Mouse (Mus musculus): ENCODE measurements around the gene Gm128.
A peak's percentile ranks its signal among the peaks of the same experiment; 100 is the strongest.

Gm128 gene

GRCm38 (mm10) chr3:95241498-95241897 is at the start of gene Gm128:
Gene Gm128 (minus strand): TSS chr3:95241598.
- no peak for DNase-seq (ENCODE audit: low spot score)

GRCm38 (mm10) chr3:95291041-95291440 is 49.6 kb upstream of the Gm128 start:
- DNase-seq (ENCODE audit: low spot score) = no peak

- DNase-seq (ENCODE audit: low spot score) = no peak
These were observed 48.8 kb upstream of the Gm128 start for GRCm38 (mm10) chr3:95290156-95290555.

- no peak for DNase-seq (ENCODE audit: low spot score)
These were observed 48.0 kb upstream of the Gm128 start for GRCm38 (mm10) chr3:95289419-95289818.

GRCm38 (mm10) chr3:95287541-95287940 is 46.1 kb upstream of the Gm128 start:
- no peak for DNase-seq (ENCODE audit: low spot score)

GRCm38 (mm10) chr3:95286510-95286909 is 45.1 kb upstream of the Gm128 start:
- DNase-seq (ENCODE audit: low spot score) = no peak

- no peak for DNase-seq (ENCODE audit: low spot score)
These were observed 44.6 kb upstream of the Gm128 start for GRCm38 (mm10) chr3:95286011-95286410.

- no peak for DNase-seq (ENCODE audit: low spot score)
These were observed 44.0 kb upstream of the Gm128 start for GRCm38 (mm10) chr3:95285390-95285789.

- no peak for DNase-seq (ENCODE audit: low spot score)
These were observed 43.3 kb upstream of the Gm128 start for GRCm38 (mm10) chr3:95284501-95285281.

GRCm38 (mm10) chr3:95284062-95284461 is 42.7 kb upstream of the Gm128 start:
- no peak for DNase-seq (ENCODE audit: low spot score)

- no peak for DNase-seq (ENCODE audit: low spot score)
These were observed 42.2 kb upstream of the Gm128 start for GRCm38 (mm10) chr3:95283589-95283941.

GRCm38 (mm10) chr3:95282865-95283588 is 41.6 kb upstream of the Gm128 start:
- DNase-seq (ENCODE audit: low spot score) = peak; percentile 70

- peak; percentile 35 for DNase-seq (ENCODE audit: low spot score)
These were observed 41.0 kb upstream of the Gm128 start for GRCm38 (mm10) chr3:95282381-95282864.

GRCm38 (mm10) chr3:95281216-95282126 is 40.1 kb upstream of the Gm128 start, which contains the start of the genes Mindy1 and Prune1:
Gene Mindy1 (plus strand): TSS chr3:95281345.
Gene Prune1 (minus strand): TSS chr3:95282076.
- DNase-seq (ENCODE audit: low spot score) = peak; percentile 97

- DNase-seq (ENCODE audit: low spot score) = no peak
These were observed 39.3 kb upstream of the Gm128 start for GRCm38 (mm10) chr3:95280747-95281146.

- no peak for DNase-seq (ENCODE audit: low spot score)
These were observed 35.8 kb upstream of the Gm128 start for GRCm38 (mm10) chr3:95277149-95277551.

GRCm38 (mm10) chr3:95276428-95276934 is 35.1 kb upstream of the Gm128 start:
- no peak for DNase-seq (ENCODE audit: low spot score)

- no peak for DNase-seq (ENCODE audit: low spot score)
These were observed 33.8 kb upstream of the Gm128 start for GRCm38 (mm10) chr3:95275161-95275560.

- DNase-seq (ENCODE audit: low spot score) = no peak
These were observed 33.1 kb upstream of the Gm128 start for GRCm38 (mm10) chr3:95274453-95274852.

- no peak for DNase-seq (ENCODE audit: low spot score)
These were observed 32.1 kb upstream of the Gm128 start for GRCm38 (mm10) chr3:95273471-95273870.

- no peak for DNase-seq (ENCODE audit: low spot score)
These were observed 29.5 kb upstream of the Gm128 start for GRCm38 (mm10) chr3:95270766-95271364.
